Mouse (Mus musculus): Measurements from ENCODE around the gene Tnfsf14. TPM values are rescaled to one million over a fixed set of nuclear protein-coding genes. Genes with fewer than 3 reads are reported as not detected.

The Tnfsf14 gene
- polyA plus RNA-seq, 1 experiment = not detected

GRCm38 (mm10) chr17:57182871-57183270 lies 11.1 kb downstream of the Tnfsf14 start:
- Histone ChIP-seq H3K36me3 (ENCODE audit: control insufficient read depth, insufficient read depth) (no peaks in the 10 kb centered on the region), H3ac (ENCODE audit: control insufficient read depth, insufficient read length) (no peak overlapping the region), H3K4me2 (ENCODE audit: low read depth) (no peak overlapping the region), H3K4me3 (no peak overlapping the region), H3K79me2 (ENCODE audit: control insufficient read depth, insufficient read depth) (no peaks in the 10 kb centered on the region), H3K27me3 (ENCODE audit: control insufficient read depth, insufficient read depth, insufficient read length) (no peaks in the 10 kb centered on the region)
- TF ChIP-seq E2F4 (IDR thresholded peaks at IDR 0.05; ENCODE audit: insufficient read depth) = no peak
- TF ChIP-seq USF1 (IDR thresholded peaks at IDR 0.05; ENCODE audit: low read depth) = no peak
- no peak for TF ChIP-seq SRF (IDR thresholded peaks at IDR 0.05; ENCODE audit: control insufficient read depth, insufficient read length, low read depth)
- TF ChIP-seq CEBPB (IDR thresholded peaks at IDR 0.05; ENCODE audit: insufficient read depth, poor library complexity, severe bottlenecking) = no peak
- TF ChIP-seq POLR2AphosphoS2 (IDR thresholded peaks at IDR 0.05; ENCODE audit: insufficient read length, low read depth) = no peak
- TF ChIP-seq TCF12 (IDR thresholded peaks at IDR 0.05; ENCODE audit: insufficient read depth, poor library complexity, severe bottlenecking) = no peak
- TF ChIP-seq POLR2A (IDR thresholded peaks at IDR 0.05; ENCODE audit: insufficient read length, low read depth) = no peak
- no peak for TF ChIP-seq MAX (IDR thresholded peaks at IDR 0.05; ENCODE audit: low read depth)
- no peak for TF ChIP-seq REST (IDR thresholded peaks at IDR 0.05; ENCODE audit: insufficient read depth, insufficient read length)
- no peak for TF ChIP-seq TCF3 (IDR thresholded peaks at IDR 0.05; ENCODE audit: insufficient read length, low read depth)
- no peak for TF ChIP-seq MYOG (IDR thresholded peaks at IDR 0.05; ENCODE audit: control insufficient read depth in 1 of 3, insufficient read depth in 1 of 3, insufficient read length in 2 of 3, low read depth in 2 of 3)
- TF ChIP-seq MYOD1 (IDR thresholded peaks at IDR 0.05; ENCODE audit: control insufficient read depth in 1 of 3, insufficient read length in 2 of 3, low read depth in 2 of 3) = no peak

- H3K79me2 ChIP-seq (ENCODE audit: control insufficient read depth, insufficient read depth) = no peaks in the 10 kb centered on the region
- TF ChIP-seq REST (IDR thresholded peaks at IDR 0.05; ENCODE audit: insufficient read depth, insufficient read length) = no peak
- no peak for TF ChIP-seq MAX (IDR thresholded peaks at IDR 0.05; ENCODE audit: low read depth)
- TF ChIP-seq POLR2A (IDR thresholded peaks at IDR 0.05; ENCODE audit: insufficient read length, low read depth) = no peak
- no peak for TF ChIP-seq MYOD1 (IDR thresholded peaks at IDR 0.05; ENCODE audit: control insufficient read depth in 1 of 3, insufficient read length in 2 of 3, low read depth in 2 of 3)
- TF ChIP-seq MYOG (IDR thresholded peaks at IDR 0.05; ENCODE audit: control insufficient read depth in 1 of 3, insufficient read depth in 1 of 3, insufficient read length in 2 of 3, low read depth in 2 of 3) = no peak
- no peak for TF ChIP-seq POLR2AphosphoS2 (IDR thresholded peaks at IDR 0.05; ENCODE audit: insufficient read length, low read depth)
- TF ChIP-seq USF1 (IDR thresholded peaks at IDR 0.05; ENCODE audit: low read depth) = no peak
- TF ChIP-seq CEBPB (IDR thresholded peaks at IDR 0.05; ENCODE audit: insufficient read depth, poor library complexity, severe bottlenecking) = no peak
- TF ChIP-seq SRF (IDR thresholded peaks at IDR 0.05; ENCODE audit: control insufficient read depth, insufficient read length, low read depth) = no peak
- TF ChIP-seq E2F4 (IDR thresholded peaks at IDR 0.05; ENCODE audit: insufficient read depth) = no peak
- no peaks in the 10 kb centered on the region for H3K36me3 ChIP-seq (ENCODE audit: control insufficient read depth, insufficient read depth)
- H3ac ChIP-seq (ENCODE audit: control insufficient read depth, insufficient read length) = no peak overlapping the region
- no peak overlapping the region for H3K4me2 ChIP-seq (ENCODE audit: low read depth)
- H3K4me3 ChIP-seq = no peak overlapping the region
- no peaks in the 10 kb centered on the region for H3K27me3 ChIP-seq (ENCODE audit: control insufficient read depth, insufficient read depth, insufficient read length)
Observed at GRCm38 (mm10) chr17:57180363-57180762, 13.6 kb downstream of the Tnfsf14 start.

GRCm38 (mm10) chr17:57173351-57173750 lies 20.6 kb downstream of the Tnfsf14 start:
- no peak for TF ChIP-seq USF1 (IDR thresholded peaks at IDR 0.05; ENCODE audit: low read depth)
- TF ChIP-seq REST (IDR thresholded peaks at IDR 0.05; ENCODE audit: insufficient read depth, insufficient read length) = no peak
- no peak for TF ChIP-seq MYOD1 (IDR thresholded peaks at IDR 0.05; ENCODE audit: control insufficient read depth in 1 of 3, insufficient read length in 2 of 3, low read depth in 2 of 3)
- TF ChIP-seq MAX (IDR thresholded peaks at IDR 0.05; ENCODE audit: low read depth) = no peak
- TF ChIP-seq POLR2A (IDR thresholded peaks at IDR 0.05; ENCODE audit: insufficient read length, low read depth) = no peak
- TF ChIP-seq CEBPB (IDR thresholded peaks at IDR 0.05; ENCODE audit: insufficient read depth, poor library complexity, severe bottlenecking) = no peak
- TF ChIP-seq TCF12 (IDR thresholded peaks at IDR 0.05; ENCODE audit: insufficient read depth, poor library complexity, severe bottlenecking) = no peak
- no peak for TF ChIP-seq SRF (IDR thresholded peaks at IDR 0.05; ENCODE audit: control insufficient read depth, insufficient read length, low read depth)
- TF ChIP-seq POLR2AphosphoS2 (IDR thresholded peaks at IDR 0.05; ENCODE audit: insufficient read length, low read depth) = no peak
- no peak for TF ChIP-seq TCF3 (IDR thresholded peaks at IDR 0.05; ENCODE audit: insufficient read length, low read depth)
- TF ChIP-seq E2F4 (IDR thresholded peaks at IDR 0.05; ENCODE audit: insufficient read depth) = no peak
- no peak for TF ChIP-seq MYOG (IDR thresholded peaks at IDR 0.05; ENCODE audit: control insufficient read depth in 1 of 3, insufficient read depth in 1 of 3, insufficient read length in 2 of 3, low read depth in 2 of 3)

GRCm38 (mm10) chr17:57172378-57172777 lies 21.6 kb downstream of the Tnfsf14 start:
- no peak overlapping the region for H3K4me2 ChIP-seq (ENCODE audit: low read depth)
- peaks cover 12% of the 10 kb centered on the region for H3K27me3 ChIP-seq (ENCODE audit: control insufficient read depth, insufficient read depth, insufficient read length)
- H3K4me3 ChIP-seq = no peak overlapping the region
- no peak for TF ChIP-seq CEBPB (IDR thresholded peaks at IDR 0.05; ENCODE audit: insufficient read depth, poor library complexity, severe bottlenecking)
- TF ChIP-seq USF1 (IDR thresholded peaks at IDR 0.05; ENCODE audit: low read depth) = peak; percentile 18
- TF ChIP-seq TCF3 (IDR thresholded peaks at IDR 0.05; ENCODE audit: insufficient read length, low read depth) = no peak
- H3ac ChIP-seq (ENCODE audit: control insufficient read depth, insufficient read length) = no peak overlapping the region
- H3K36me3 ChIP-seq (ENCODE audit: control insufficient read depth, insufficient read depth) = no peaks in the 10 kb centered on the region
- H3K79me2 ChIP-seq (ENCODE audit: control insufficient read depth, insufficient read depth) = no peaks in the 10 kb centered on the region

More at GRCm38 (mm10) chr17:57173351-57173750, 20.6 kb downstream of the Tnfsf14 start:
- Histone ChIP-seq H3K36me3 (ENCODE audit: control insufficient read depth, insufficient read depth) (no peaks in the 10 kb centered on the region), H3ac (ENCODE audit: control insufficient read depth, insufficient read length) (no peak overlapping the region), H3K27me3 (ENCODE audit: control insufficient read depth, insufficient read depth, insufficient read length) (peaks cover 12% of the 10 kb centered on the region), H3K79me2 (ENCODE audit: control insufficient read depth, insufficient read depth) (no peaks in the 10 kb centered on the region), H3K4me3 (no peak overlapping the region), H3K4me2 (ENCODE audit: low read depth) (no peak overlapping the region)

GRCm38 (mm10) chr17:57170616-57171260 lies 23.2 kb downstream of the Tnfsf14 start:
- Histone ChIP-seq H3K27me3 (ENCODE audit: control insufficient read depth, insufficient read depth, insufficient read length) (peaks cover 12% of the 10 kb centered on the region), H3K4me2 (ENCODE audit: low read depth) (no peak overlapping the region), H3K36me3 (ENCODE audit: control insufficient read depth, insufficient read depth) (no peaks in the 10 kb centered on the region), H3K4me3 (no peak overlapping the region), H3K79me2 (ENCODE audit: control insufficient read depth, insufficient read depth) (no peaks in the 10 kb centered on the region), H3ac (ENCODE audit: control insufficient read depth, insufficient read length) (no peak overlapping the region)
- TF ChIP-seq CEBPB (IDR thresholded peaks at IDR 0.05; ENCODE audit: insufficient read depth, poor library complexity, severe bottlenecking) (no peak), MAX (IDR thresholded peaks at IDR 0.05; ENCODE audit: low read depth) (no peak), USF1 (IDR thresholded peaks at IDR 0.05; ENCODE audit: low read depth) (no peak), POLR2AphosphoS2 (IDR thresholded peaks at IDR 0.05; ENCODE audit: insufficient read length, low read depth) (no peak), MYOG (IDR thresholded peaks at IDR 0.05; ENCODE audit: control insufficient read depth in 1 of 3, insufficient read depth in 1 of 3, insufficient read length in 2 of 3, low read depth in 2 of 3) (no peak), POLR2A (IDR thresholded peaks at IDR 0.05; ENCODE audit: insufficient read length, low read depth) (no peak), TCF3 (IDR thresholded peaks at IDR 0.05; ENCODE audit: insufficient read length, low read depth) (no peak), REST (IDR thresholded peaks at IDR 0.05; ENCODE audit: insufficient read depth, insufficient read length) (no peak), SRF (IDR thresholded peaks at IDR 0.05; ENCODE audit: control insufficient read depth, insufficient read length, low read depth) (no peak)
